Mouse (Mus musculus) cerebellum, postnatal 14 days (tissue): ENCODE measurements around the gene Apmap.
"Not testable (repeated sequence)": the region's sequence is repeated elsewhere in the genome, so short reads cannot be mapped to it uniquely, and the experiment has no call there.

ENCODE experiments used
- DNase-seq, 2 experiments: peaks; one replicate each; pipeline ENCODE4 v3.0.0; 2021; ENCODE audit warnings: mixed read lengths in 2 of 2

Gene Apmap

DNA sequence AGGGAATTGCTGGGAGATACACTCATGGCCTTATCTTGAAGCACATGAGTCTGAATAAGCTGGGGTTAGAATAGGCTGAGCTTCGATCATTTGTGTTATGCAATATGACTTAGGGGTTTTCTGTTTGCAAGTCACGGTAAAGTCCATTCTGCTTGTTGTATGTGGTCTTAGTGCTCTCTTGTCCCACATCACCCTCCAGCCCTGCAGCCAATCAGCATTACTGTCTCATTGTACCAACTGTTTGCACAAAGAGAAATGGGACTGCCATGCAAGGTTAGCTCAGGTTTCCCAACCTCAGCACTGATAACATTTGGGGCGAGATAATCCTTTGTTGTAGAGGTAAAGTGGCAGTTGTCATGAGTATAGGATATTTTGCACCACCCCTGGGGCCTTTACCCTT, 1.7 kb upstream of the Apmap start:
- no peak for DNase-seq

- peak; percentile 79 to 84 for DNase-seq
Measured at GRCm38 (mm10) chr2:150608872-150609560, 649 bp upstream of the Apmap start.

DNA sequence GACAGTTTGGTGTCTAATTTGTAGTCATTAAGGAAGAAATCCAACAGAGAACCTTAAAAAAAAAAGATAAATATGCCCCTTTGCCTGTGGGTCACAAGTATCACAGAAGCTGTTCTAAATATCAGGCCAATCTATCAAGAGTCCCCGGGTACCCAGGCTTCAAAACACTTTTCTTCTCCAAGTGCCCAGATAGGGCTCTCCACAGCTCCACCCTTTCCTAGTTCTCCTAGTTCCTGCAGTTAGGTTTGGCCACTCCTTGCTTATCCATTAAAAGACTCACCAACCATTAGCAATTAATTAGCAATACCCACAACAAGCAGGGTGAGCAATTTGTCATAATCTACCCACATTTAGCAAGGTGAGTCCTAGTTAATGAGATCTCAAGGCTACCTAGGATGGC, 1.3 kb downstream of the Apmap start:
- DNase-seq: no peak

- DNase-seq: no peak
Measured at GRCm38 (mm10) chr2:150604802-150605201, 3.6 kb downstream of the Apmap start.

DNA sequence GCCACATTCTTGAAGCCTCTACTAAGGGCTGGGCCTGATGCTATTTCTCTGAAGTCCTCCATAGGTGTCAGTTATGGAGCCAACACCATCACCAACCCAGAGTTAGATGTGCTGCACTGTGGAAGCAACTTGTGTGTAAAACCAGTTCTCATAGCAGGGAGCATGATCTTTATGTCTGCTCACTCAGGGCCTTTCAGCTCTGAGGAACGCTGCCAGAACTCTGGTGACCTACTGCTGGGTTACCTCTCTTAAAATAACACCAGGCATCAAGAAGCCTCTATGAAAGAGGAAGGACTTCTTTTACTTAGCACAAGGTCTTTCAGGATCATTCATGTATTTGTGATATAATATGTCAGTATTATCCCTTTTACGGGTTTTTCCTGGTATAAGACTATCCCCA, 6.2 kb downstream of the Apmap start:
- peak; percentile 7 to 22 for DNase-seq

GRCm38 (mm10) chr2:150600263-150600662, 8.1 kb downstream of the Apmap start:
- DNase-seq: no peak

DNA sequence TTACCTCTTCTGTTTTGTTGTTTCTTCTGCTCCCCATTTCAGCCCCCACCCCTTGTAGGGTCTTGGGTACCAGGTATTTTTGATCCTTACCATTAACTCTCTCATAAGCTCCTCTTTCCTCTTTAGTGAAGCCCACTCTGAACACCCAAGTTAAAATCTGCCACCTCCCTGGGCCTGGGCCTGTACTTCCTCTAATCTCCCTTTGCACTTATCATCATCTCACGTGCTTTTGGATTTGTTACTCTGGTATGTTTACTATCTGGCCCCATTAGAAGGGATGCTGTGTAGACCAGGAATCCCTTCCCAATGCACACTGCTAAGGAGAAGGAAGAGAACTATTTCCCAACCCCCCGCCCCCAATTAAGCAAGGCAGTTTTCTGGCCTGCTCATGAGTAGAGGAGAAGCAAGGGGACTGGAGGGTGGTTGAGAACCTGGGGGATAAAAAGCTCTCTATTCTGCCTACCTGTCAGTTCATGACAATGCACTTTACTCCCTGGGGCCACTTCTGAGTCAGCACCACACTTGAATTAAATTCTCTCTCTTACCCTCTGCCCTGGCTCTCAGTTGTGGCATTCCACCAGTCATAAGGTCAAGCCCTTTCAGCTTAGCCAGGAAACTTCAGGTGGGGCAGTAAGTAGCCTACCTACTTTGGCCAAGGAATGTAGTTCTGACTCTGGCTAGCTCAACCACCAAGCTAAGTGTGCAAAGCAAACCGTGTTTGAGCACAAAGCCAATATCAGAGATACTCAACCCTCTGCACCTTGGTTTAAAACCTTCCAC, 12.8 kb downstream of the Apmap start:
- DNase-seq: no peak

DNA sequence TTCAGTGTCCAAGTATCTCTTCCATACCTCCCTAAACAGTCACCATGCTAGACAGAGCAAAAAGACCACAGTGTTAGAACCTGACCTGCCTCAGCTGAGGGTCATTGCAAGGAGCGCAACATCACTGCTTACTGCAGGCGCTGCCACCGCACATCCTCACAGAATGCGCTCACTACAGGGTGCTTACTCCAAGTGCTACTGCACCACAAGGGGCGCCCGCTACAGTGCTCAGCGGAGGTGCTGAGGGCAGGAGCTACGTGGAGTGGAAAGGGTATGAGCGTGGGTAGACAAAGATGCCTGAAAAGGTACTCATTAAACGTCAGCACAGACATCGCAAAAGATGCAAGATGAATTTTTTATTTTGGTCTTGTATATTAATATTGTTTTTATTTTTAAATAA, 19.3 kb downstream of the Apmap start:
- DNase-seq: no peak

GRCm38 (mm10) chr2:150579628-150580027, 28.7 kb downstream of the Apmap start:
- DNase-seq: no peak

DNA sequence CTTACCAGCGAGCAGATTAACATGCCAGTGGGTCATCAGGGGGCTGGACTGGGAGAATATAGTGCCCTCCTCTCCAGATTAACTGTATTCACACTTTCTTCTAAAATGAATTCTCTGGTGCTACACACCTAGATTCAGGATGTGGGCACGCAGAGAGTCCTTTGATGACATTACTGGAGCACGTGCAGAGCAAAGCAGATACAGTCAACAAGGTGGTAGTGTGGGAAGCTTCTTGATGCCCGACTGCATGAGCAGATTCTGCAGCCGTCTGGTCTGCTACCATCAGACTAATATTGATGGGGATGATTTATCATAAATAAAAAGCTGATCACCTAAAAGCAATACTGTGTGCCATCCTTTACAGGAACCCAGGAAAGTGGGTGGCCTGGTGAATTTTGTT, 29.8 kb downstream of the Apmap start:
- DNase-seq: no peak

DNA sequence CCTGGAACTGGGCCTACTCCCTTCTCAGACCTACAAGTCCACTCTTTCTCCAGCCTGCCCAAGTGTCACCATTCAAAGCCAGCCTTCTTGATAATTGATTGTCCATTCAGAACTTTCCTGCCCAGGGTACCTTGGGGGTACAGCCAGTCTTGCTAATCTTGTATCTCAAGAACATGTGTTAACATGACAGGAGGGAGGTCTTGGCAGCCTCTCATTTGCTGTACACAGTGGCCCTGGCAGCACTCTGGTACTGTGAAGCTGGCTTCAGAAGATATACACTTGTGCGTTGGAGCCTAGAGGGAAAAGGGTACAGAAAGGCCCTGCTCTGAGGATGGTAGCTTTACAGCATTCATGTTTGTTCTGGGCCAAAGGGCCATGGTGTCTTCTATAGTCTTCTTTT, 32.1 kb downstream of the Apmap start:
- no peak for DNase-seq

GRCm38 (mm10) chr2:150572463-150572862, 35.9 kb downstream of the Apmap start:
- no peak for DNase-seq

GRCm38 (mm10) chr2:150570761-150571160, 37.6 kb downstream of the Apmap start:
- no peak for DNase-seq

DNA sequence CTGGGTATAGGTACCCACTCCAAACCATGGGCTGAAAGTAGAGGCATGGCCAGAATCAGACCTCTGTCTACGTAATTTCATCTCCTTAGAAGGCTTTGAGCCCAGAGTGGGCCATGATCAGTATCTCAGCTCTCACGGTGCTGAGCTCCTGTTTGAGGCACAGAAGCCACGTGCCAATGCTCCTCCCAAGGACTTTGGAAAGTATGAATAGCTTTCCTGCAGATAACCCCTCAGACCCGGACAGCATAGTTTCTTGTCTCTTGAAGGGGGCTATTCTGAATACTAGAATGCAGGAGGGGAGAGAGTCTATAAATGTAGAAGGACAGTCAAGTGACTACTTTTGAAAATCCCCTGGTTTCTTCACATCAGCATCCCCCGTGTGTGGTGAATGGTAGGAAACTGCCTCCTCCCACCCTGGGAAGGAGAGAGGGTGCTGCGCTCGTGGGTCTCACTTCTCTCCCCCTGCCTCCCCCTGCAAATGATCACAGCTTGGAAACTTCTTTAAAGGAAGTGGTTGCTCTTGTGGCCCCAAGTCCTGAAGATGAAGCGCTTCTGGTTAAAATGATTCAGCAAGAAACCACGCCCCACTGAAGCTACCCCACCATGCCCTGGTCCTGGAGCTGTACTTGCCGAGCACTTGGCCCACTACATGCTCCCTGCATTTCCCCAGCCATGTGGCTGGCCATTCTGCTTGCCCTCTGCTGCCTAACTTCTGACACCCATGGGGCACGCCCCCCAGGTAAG, 38.3 kb downstream of the Apmap start, which contains the start of gene Cst7:
Cst7 (plus strand) TSS at position 569 of the 744 bp plus-strand sequence.
- DNase-seq: no peak

DNA sequence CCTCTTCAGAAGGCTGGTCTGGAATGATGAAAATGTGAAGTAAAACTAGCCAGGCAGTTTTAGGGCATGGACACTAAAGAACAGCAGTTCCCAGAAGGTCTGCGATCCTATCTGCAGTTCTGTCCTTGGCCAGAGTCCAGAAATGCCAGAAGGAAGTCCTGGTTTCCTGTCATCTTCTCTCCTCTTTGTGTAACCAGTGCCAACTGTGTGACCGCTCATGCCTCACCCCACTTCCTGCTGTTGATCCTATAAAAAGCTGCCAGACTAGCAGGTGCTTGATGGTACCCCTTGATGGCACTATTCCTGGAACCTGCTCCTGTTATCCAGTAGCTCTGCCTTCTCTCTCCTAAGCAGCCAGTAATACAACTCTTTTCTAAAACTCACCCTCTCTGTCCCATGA, 41.3 kb downstream of the Apmap start:
- DNase-seq: peak; percentile 67 to 69

DNA sequence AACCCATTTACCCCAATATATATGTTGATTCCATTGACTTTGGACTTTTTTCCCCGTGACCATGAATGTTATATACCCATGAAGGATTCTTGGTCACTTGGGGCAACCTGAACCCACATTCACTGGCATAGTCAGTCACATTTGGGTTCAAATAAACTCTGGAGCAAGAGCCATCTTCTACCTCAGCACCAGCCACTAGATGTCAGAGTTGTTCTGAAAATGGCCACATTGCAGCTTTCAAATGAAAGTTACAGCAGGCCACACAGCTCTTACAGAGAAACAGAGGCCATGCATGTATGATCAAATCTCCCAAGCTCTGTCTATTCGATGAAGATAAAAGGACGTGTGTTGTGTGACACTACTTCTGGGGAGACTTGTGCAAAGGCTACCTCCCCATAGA, 49.8 kb downstream of the Apmap start:
- DNase-seq: peak; percentile 34 to 39

DNA sequence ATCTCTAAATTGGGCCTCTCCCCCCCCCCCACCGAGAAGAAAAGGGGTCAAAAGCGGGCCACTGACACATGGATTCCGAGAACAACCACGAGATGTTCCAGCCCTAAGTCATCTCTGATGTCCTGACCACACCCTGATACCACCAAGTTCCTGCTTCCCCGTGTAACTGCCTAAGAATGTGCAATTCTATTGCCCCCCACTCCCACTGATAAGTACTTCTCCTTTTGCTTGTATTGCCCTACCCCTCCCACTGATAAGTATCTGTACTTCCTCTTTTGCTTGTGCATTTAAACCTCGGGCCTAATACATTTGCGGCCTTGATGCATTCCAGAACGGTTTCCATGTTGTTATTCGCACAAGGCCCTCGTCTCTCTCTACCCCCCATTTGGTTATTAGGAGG, 58.8 kb downstream of the Apmap start:
- DNase-seq: not testable (repeated sequence)
